Mouse (Mus musculus): ENCODE measurements around the gene Dmrt3.

DNA sequence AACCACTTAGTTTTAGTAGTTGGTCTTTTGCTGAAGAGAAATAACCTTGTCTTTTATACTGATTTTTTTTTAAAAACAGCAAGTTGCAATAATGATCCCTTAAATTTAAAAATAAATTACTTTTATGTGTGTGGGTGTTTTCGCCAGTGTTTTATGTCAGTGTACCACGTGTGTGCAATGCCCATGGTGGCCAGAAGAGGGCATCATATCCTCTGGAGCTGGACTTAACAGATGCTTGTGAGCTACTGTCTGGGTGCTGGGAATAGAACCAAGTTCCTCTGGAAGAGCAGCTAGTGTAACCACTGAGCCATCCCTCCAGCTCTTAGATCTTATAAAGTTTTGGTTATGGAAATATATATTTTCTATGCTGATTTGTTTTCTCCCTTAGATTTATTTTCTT is 30.7 kb upstream of the Dmrt3 start:
- TF ChIP-seq POLR2A (IDR thresholded peaks at IDR 0.05; ENCODE audit: low read depth, low read length) (no peak), CTCF (IDR thresholded peaks at IDR 0.05; ENCODE audit: extremely low read depth, insufficient read depth, insufficient read length, insufficient replicate concordance) (no peak)
